Mouse (Mus musculus) WW6 (cell line): ENCODE measurements around the gene Stat6.
"Not testable (repeated sequence)": the region's sequence is repeated elsewhere in the genome, so short reads cannot be mapped to it uniquely, and the experiment has no call there.

Experiments used
- DNase-seq: peaks from one replicate; pipeline ENCODE4 v3.0.0-alpha.2; 2013; ENCODE audit warnings: low read depth, low spot score

The Stat6 gene

GRCm38 (mm10) chr10:127652906-127653638, 10.3 kb downstream of the Stat6 start:
- DNase-seq = no peak

- DNase-seq = no peak
Observed at GRCm38 (mm10) chr10:127654970-127655579, 12.3 kb downstream of the Stat6 start.

DNA sequence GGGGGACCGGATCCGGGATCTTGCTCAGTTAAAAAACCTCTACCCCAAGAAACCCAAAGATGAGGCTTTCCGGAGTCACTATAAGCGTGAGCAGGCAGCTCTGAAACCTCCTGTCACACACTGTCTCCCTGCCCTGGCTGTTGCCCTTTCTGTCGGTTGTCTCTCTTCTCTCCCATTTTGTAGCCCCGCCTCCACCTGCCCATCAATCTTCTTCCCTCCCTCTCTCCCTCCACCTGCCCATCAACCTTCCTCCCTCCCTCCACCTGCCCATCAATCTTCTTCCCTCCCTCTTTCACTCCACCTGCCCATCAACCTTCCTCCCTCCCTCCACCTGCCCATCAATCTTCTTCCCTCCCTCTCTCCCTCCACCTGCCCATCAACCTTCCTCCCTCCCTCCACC, 14.8 kb downstream of the Stat6 start:
- not testable (repeated sequence) for DNase-seq

GRCm38 (mm10) chr10:127658076-127658475, 15.3 kb downstream of the Stat6 start:
- DNase-seq = no peak

- no peak for DNase-seq
Observed at GRCm38 (mm10) chr10:127659551-127659950, 16.8 kb downstream of the Stat6 start.

GRCm38 (mm10) chr10:127661291-127661914, 18.6 kb downstream of the Stat6 start:
- DNase-seq = no peak

DNA sequence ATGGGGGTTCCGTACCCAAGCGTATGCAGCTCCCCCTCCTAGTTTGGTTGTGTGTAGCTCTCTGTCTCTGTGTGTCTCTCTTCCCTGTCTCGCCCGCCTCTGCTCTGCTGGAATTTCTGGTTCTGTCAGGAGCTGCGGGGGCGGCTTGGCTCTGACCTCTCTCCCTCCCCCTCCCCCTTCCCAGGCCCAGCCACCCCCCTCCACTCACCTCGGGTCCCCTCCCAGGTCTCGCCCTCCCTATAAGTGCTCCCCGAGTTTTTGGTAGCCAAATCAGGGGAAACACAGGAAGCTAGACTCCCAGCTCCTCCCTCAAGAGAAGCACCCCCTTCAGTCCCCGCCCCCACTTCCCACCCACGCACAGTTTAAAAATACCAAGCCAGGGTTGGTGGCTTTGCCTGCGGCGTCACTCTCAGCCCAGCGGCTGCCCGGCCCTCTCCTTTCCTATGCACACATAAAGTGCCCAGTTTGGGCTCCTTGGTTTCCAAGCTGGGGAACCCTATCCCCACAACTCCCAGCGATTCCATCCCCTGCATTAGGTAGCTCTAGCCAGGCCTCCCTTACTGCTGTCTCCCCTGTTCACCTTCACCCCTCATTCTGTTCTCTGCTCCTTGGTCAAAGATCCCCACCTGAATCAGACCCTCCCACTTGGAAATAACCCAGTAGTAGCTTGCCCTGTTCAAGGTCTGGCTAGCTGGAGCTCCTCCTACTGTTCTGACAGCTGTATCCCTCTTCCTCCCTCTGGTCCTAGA, 19.3 kb downstream of the Stat6 start:
- DNase-seq = no peak

DNA sequence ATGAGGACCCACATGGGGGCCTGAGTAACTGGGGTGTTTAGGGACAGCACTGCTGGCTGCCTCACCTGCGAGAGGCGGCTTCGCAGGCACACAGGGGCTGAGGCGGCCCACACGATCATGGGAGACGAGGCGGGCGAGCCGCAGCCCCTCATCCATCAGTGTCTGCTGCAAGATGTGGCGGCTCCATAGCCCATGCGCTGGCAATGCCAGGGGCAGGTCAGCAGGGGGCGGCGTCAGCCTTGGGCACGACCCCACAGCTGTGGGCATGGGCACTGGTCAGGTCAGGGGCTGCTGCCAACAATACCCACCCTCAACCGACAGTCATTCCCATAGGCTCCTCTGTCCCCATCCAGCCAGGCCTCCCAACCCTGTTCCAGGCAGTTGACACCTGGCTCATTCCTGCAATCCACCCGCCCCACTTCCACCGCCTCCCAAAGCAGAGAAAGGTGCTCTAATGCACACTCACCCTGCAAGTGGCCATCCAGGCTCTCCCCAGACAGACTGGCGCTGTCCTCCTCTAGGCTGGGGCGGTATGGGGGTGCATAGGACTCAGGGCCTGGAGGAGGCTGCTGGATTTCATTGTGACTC, 20.0 kb downstream of the Stat6 start:
- no peak for DNase-seq

- no peak for DNase-seq
Observed at GRCm38 (mm10) chr10:127663590-127663989, 20.8 kb downstream of the Stat6 start.

DNA sequence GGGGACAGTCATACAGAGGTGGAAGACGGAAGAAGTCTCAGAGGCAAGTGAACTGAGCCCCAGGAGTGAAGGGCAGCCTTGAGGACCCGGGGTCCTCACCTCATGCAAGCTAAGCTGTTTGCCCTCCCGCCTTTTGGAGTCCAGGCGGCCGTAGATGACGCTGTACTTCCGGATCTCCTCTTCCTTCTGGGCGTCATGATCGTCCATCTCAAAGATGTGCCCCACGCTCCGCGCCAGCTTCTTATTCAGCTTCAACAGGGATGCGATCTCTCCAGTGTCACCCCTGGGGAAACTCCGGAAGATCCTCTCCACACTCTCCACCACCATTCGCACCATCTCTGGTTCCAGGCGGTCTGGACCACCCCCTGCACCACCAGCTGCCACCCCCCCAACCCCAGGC, 21.4 kb downstream of the Stat6 start:
- DNase-seq = no peak

GRCm38 (mm10) chr10:127664891-127665290, 22.1 kb downstream of the Stat6 start:
- DNase-seq = no peak

DNA sequence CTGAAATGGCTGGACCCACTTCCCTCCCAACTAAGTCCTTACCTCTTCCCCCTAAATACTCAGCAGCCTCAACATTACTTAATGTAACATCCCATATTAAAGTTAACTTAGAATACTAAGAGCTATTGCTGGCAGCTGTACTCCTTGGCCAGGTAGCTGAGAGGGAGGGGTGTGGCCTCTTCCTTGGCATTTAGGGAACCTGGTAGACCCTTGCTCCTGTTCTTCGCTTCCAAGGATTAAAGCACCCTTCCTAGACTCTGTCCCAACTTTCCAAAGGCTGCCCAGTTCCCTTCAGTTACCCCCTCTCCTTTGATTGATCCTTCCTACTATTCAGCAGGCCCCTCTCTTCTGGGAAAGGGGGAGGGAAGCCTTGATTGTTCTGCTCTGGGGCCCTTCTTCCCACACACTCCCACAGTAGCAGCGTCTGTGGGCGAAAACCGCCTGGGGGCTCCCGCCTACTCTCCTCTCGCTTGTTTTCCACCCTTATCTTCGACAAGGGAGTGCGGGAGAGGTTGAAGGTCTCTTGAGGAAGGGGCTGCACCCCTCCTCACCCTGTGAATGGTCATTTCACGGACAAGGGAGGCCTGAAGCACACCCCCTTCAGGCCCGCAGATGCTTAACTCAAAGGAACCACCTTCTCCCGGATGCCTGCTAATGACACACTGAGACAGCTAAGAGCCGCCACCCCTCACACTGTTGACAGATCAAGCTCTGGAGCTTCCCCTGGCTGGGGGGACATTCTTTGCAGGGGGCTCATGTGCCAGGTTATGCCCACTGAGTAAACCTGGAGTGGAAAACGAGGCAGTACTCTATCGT, 22.8 kb downstream of the Stat6 start:
- DNase-seq = no peak

DNA sequence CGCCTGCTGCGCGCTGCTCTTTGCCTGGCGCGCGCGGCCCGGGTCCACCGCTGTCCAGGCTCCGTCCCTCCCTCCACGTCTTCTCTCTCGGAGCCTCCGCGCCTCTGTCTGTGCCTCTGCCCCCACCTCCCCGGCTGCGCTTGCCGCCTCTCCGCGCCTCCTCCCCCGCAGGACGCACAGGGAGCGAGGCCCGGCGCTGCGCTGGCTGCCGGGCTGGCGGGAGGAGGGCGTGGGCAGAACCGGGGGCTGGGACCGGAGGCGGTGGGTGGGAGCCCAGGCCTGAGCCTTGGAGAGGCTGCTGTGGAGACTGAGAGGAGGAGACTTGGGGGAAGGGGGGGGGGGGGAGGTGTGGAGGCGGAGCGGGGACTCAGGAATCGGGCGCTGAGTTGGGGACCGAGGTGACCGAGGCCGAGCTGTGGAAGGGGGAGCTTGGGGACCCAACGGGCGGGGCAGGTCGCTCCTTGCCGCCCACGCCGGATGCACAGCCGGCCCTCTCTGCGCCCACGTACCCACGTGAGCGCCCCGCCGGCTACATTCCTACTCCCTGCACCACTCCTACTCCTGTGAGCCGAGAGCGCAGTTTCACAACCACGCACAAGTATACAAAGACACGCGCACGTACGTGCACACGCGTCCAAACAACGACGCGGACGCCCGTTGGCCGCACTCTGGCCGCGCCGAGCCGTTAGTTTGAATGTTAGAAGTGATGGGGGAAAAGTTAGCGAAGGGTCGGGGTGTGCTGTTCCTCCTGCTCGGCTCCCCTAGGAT, 23.9 kb downstream of the Stat6 start, which contains the start of gene Nemp1:
TSS of gene Nemp1 (plus strand) at position 401 of the 768 bp plus-strand sequence.
- DNase-seq = no peak

DNA sequence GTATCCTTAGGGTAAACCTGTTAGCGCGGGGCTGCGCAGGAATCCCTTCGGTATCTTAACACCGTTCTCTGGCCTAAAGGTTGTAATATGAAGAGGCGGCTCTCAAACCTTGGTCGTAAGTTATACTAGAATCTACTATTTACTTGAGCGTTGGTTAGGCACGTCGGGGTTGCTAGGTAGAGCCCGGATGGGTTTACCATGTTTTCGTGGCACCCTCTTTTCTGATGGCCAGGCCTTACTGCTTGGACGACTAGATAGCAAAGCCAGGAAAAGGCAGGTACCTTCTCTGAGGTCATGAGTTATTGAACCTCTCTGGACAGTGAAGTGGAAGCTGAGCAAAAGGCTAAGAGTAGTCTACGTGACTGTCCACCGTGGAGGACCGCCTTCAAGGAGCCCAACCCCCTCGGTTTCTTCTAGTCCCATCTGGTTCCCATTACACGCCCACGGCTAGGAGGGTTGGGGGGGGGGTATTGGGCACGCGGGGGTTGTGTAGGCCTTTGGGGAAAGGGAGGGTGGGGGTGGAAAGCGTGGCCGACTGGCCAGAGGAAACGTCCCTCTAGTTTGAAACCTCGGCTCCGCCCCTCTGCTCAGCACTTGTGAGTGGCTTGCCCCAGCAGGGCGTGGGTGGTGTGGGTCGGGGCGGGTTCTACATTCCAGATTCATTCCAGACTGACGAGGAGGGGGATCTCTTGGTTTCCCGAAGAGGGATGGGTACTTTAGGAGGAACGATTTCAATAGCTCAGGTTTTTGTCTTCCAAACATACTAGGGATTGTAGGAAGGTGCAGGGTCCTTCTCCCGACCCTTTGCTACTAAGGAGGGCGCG, 24.7 kb downstream of the Stat6 start:
- DNase-seq = no peak

- no peak for DNase-seq
Observed at GRCm38 (mm10) chr10:127668093-127669050, 25.6 kb downstream of the Stat6 start, which contains the start of gene Nab2. Gene Nab2 (minus strand): TSS chr10:127668568.

DNA sequence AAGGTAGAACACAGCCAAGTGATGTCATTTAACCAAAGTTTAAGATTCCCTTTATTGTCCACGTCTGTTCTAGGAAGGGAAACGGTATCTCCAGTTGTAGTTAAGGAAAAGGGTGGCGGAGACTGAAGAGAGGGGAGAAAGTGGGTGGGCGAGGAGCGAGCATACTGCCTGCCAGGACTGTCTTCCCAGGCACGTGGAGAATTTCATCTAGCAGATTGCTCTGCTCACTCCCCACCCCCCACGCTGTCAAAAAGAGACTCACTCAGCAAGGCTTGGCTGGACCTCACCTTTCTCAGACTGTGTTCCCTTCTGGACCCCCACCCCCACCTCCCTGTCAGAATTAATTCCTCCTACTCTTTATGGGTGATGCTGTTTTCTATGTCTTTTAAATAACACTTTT, 26.4 kb downstream of the Stat6 start:
- no peak for DNase-seq

- DNase-seq = no peak
Observed at GRCm38 (mm10) chr10:127670185-127670584, 27.4 kb downstream of the Stat6 start.

- no peak for DNase-seq
Observed at GRCm38 (mm10) chr10:127671276-127671675, 28.5 kb downstream of the Stat6 start.
